Mouse (Mus musculus): ENCODE results near the gene Mrps23. TPM values are rescaled to one million over a fixed set of nuclear protein-coding genes. Genes with fewer than 3 reads are reported as not detected.
A peak's percentile ranks its signal among the peaks of the same experiment; 100 is the strongest.

The Mrps23 gene
- total and polyA plus RNA-seq, 3 experiments: 121 to 314 (median 303) TPM

DNA sequence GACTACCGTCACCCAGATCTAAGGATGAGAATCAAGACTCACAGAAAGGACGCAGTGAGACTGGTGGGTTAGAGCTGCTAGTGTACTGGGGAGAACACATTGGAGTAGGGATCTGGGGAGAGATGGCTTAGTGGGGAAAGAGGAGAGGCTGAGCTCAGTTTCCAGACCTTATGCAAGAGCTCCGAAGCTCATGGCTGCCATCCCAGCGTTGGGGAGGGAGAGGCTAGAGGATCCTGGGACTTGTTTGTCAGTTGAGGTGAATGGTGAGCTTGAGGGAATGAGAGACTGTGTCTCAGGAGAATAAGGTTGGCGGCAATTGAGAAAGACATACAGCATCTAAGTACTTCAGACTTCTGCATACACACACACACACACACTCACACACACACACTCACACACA is 44.4 kb downstream of the Mrps23 start:
- Histone ChIP-seq H3K4me1 (ENCODE audit: control insufficient read depth, insufficient read depth, low read length) (peaks cover 4% of the 10 kb centered on the region), H3K36me3 (ENCODE audit: control insufficient read depth, insufficient read depth, low read length) (no peaks in the 10 kb centered on the region), H3K79me2 (replicated peaks; ENCODE audit: control insufficient read depth, insufficient read depth, low read length) (no peaks in the 10 kb centered on the region), H3K9ac (ENCODE audit: low read depth, low read length) (no peak overlapping the region), H3K27ac (no peak overlapping the region), H3K27me3 (ENCODE audit: control insufficient read depth, insufficient read depth, low read length) (no peaks in the 10 kb centered on the region), H3K4me3 (no peak overlapping the region)
- TF ChIP-seq POLR2A (IDR thresholded peaks at IDR 0.05; ENCODE audit: insufficient read depth, low read depth, low read length) (no peak), EP300 (IDR thresholded peaks at IDR 0.05; ENCODE audit: insufficient read depth, low read depth, low read length) (no peak), CTCF (IDR thresholded peaks at IDR 0.05) (no peak)
- intact Hi-C loops (cut with DNase I): no loop called here
- WGBS: 79% methylated on average over 5 of the region's 5 CpGs
- no peak for DNase-seq

GRCm38 (mm10) chr11:88250568-88250967 is 46.4 kb downstream of the Mrps23 start:
- no peaks in the 10 kb centered on the region for H3K36me3 ChIP-seq (ENCODE audit: control insufficient read depth, insufficient read depth, low read length)
- no peak overlapping the region for H3K9ac ChIP-seq (ENCODE audit: low read depth, low read length)
- no peak overlapping the region for H3K27ac ChIP-seq
- H3K27me3 ChIP-seq (ENCODE audit: control insufficient read depth, insufficient read depth, low read length): no peaks in the 10 kb centered on the region
- H3K4me1 ChIP-seq (ENCODE audit: control insufficient read depth, insufficient read depth, low read length): peaks cover 4% of the 10 kb centered on the region
- peak; percentile 39 to 40 for DNase-seq
- intact Hi-C loops (cut with DNase I): loop anchor here (5.0 kb wide), 1 partner anchor 302 kb away; no protein-coding TSS in a partner anchor
- H3K79me2 ChIP-seq (replicated peaks; ENCODE audit: control insufficient read depth, insufficient read depth, low read length): no peaks in the 10 kb centered on the region
- TF ChIP-seq CTCF (IDR thresholded peaks at IDR 0.05): no peak
- TF ChIP-seq EP300 (IDR thresholded peaks at IDR 0.05; ENCODE audit: insufficient read depth, low read depth, low read length): no peak
- TF ChIP-seq POLR2A (IDR thresholded peaks at IDR 0.05; ENCODE audit: insufficient read depth, low read depth, low read length): no peak
- no peak overlapping the region for H3K4me3 ChIP-seq
- 23% methylated on average over 3 of the region's 3 CpGs for WGBS

DNA sequence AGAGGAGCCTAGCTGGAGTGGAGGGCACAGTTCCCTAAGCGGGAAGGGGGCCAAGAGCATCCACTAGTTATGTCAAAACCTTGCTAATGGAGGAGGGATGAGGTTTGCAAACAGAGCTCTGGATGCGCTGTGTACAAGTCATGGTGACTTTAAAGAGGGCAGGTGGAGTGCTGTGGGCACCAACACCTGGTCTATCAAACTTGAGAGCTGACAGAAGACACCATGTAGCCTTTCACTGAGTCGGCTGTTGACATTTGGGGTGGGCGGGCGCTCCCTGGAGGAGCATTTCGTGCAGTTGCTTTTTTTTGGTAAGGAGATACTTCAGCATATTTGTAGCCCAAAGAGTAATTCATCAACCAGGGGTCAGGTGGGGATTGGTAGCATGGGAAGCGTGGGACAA is 47.1 kb downstream of the Mrps23 start:
- no peak overlapping the region for H3K27ac ChIP-seq
- H3K4me1 ChIP-seq (ENCODE audit: control insufficient read depth, insufficient read depth, low read length): peaks cover 4% of the 10 kb centered on the region
- no peak for DNase-seq
- no peaks in the 10 kb centered on the region for H3K36me3 ChIP-seq (ENCODE audit: control insufficient read depth, insufficient read depth, low read length)
- H3K9ac ChIP-seq (ENCODE audit: low read depth, low read length): no peak overlapping the region
- intact Hi-C loops (cut with DNase I): loop anchor here (5.0 kb wide), 1 partner anchor 301 kb away; no protein-coding TSS in a partner anchor
- no peaks in the 10 kb centered on the region for H3K79me2 ChIP-seq (replicated peaks; ENCODE audit: control insufficient read depth, insufficient read depth, low read length)
- WGBS: 88% methylated on average over 7 of the region's 7 CpGs
- no peaks in the 10 kb centered on the region for H3K27me3 ChIP-seq (ENCODE audit: control insufficient read depth, insufficient read depth, low read length)
- TF ChIP-seq EP300 (IDR thresholded peaks at IDR 0.05; ENCODE audit: insufficient read depth, low read depth, low read length): no peak
- no peak for TF ChIP-seq POLR2A (IDR thresholded peaks at IDR 0.05; ENCODE audit: insufficient read depth, low read depth, low read length)
- TF ChIP-seq CTCF (IDR thresholded peaks at IDR 0.05): no peak
- no peak overlapping the region for H3K4me3 ChIP-seq

GRCm38 (mm10) chr11:88251972-88252766 is 48.0 kb downstream of the Mrps23 start:
- Histone ChIP-seq H3K79me2 (replicated peaks; ENCODE audit: control insufficient read depth, insufficient read depth, low read length) (no peaks in the 10 kb centered on the region), H3K36me3 (ENCODE audit: control insufficient read depth, insufficient read depth, low read length) (no peaks in the 10 kb centered on the region), H3K9ac (ENCODE audit: low read depth, low read length) (no peak overlapping the region), H3K4me1 (ENCODE audit: control insufficient read depth, insufficient read depth, low read length) (peaks cover 4% of the 10 kb centered on the region), H3K27me3 (ENCODE audit: control insufficient read depth, insufficient read depth, low read length) (no peaks in the 10 kb centered on the region), H3K4me3 (no peak overlapping the region), H3K27ac (peak overlapping the region; percentile 58)
- 18% methylated on average over 22 of the region's 22 CpGs for WGBS
- no peak for TF ChIP-seq POLR2A (IDR thresholded peaks at IDR 0.05; ENCODE audit: insufficient read depth, low read depth, low read length)
- TF ChIP-seq EP300 (IDR thresholded peaks at IDR 0.05; ENCODE audit: insufficient read depth, low read depth, low read length): peak; percentile 88
- DNase-seq: peak; percentile 82 to 91
- intact Hi-C loops (cut with DNase I): loop anchor here (1.0 to 5.0 kb wide), 4 partner anchors 161 to 571 kb away; no protein-coding TSS in a partner anchor

DNA sequence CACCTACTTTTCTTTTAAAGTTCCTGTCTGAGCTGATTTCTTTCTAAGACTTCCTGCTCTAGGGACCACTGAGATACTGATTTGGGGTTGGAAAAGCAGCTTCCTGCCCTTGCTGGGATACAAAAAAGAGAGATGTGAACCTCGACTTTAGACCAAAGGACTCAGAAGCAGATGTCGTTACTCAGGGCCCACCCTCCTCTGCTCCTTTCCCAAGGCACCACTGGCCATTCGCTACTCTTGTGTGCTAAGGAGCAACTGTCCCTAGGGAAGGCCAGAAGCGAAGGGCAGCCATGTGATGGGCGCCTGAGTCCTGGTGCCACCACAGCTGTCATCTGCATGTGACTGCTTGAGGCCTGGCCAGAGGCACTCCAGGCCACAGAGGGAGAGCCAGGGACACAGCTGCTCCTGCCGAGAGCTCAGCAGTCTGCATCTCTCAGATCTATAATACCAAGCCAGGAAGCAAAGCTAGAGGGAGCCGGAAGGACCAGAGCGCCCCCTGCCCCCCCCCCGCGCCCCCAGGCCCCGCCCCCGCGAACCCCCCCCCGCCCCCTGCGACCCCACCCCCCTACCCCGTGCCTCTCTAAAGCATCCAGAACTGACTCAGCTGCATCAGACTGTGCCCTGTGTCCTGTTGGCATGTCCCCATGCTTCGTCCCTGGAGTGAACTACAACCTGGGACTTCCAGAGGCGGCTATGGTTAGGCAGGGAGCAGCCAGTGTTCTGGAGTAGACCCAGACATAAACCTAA is 48.8 kb downstream of the Mrps23 start:
- Histone ChIP-seq H3K36me3 (ENCODE audit: control insufficient read depth, insufficient read depth, low read length) (no peaks in the 10 kb centered on the region), H3K27ac (peak overlapping the region; percentile 58), H3K4me1 (ENCODE audit: control insufficient read depth, insufficient read depth, low read length) (peaks cover 4% of the 10 kb centered on the region), H3K4me3 (no peak overlapping the region), H3K9ac (ENCODE audit: low read depth, low read length) (0 out of 2 replicates have a peak overlapping the region, but pooled peaks have one; percentile 5), H3K27me3 (ENCODE audit: control insufficient read depth, insufficient read depth, low read length) (no peaks in the 10 kb centered on the region), H3K79me2 (replicated peaks; ENCODE audit: control insufficient read depth, insufficient read depth, low read length) (no peaks in the 10 kb centered on the region)
- intact Hi-C loops (cut with DNase I): loop anchor here (1.0 to 5.0 kb wide), 4 partner anchors 160 to 570 kb away; no protein-coding TSS in a partner anchor
- TF ChIP-seq CTCF (IDR thresholded peaks at IDR 0.05): no peak
- TF ChIP-seq EP300 (IDR thresholded peaks at IDR 0.05; ENCODE audit: insufficient read depth, low read depth, low read length): peak; percentile 89; the same call in 1 of the 2 replicates
- TF ChIP-seq POLR2A (IDR thresholded peaks at IDR 0.05; ENCODE audit: insufficient read depth, low read depth, low read length): no peak
- DNase-seq: peak; percentile 61 to 74
- 14% methylated on average over 16 of the region's 18 CpGs for WGBS
